Mouse (Mus musculus) lung, embryonic 14.5 days (tissue): ENCODE measurements at regions not wholly inside any gene's neighbourhood (a gene's known extent, or its start where the extent isn't known, plus 50 kb on each side); places are given as distances from the start of the nearest gene placed in this dataset.
"Not testable (repeated sequence)": the region's sequence is repeated elsewhere in the genome, so short reads cannot be mapped to it uniquely, and the experiment has no call there.

Experiments used
- ATAC-seq: fragments of 200-750 bp; cut with Nextera tagmentation; 2 replicates; pipeline ENCODE4 v1.8.0; 2017; ENCODE audit warnings: mild to moderate bottlenecking, moderate TSS enrichment, moderate library complexity; ENCODE audit not compliant: insufficient read depth
- DNase-seq: peaks from one replicate; pipeline ENCODE4 v3.0.0-alpha.2; 2015
- H3K27ac ChIP-seq: fragments of 300-500 bp; sonication (generic); 2 replicates; pipeline ENCODE4 v1.5.1; 2014; ENCODE audit warnings: low read depth, mild to moderate bottlenecking, moderate library complexity
- H3K27me3 ChIP-seq: fragments of 300-500 bp; sonication (generic); 2 replicates; pipeline ENCODE4 v1.6.1; 2014; ENCODE audit warnings: low read length, control low read depth; ENCODE audit not compliant: insufficient read depth
- H3K36me3 ChIP-seq: fragments of 300-500 bp; sonication (generic); 2 replicates; pipeline ENCODE4 v1.6.1; 2014; ENCODE audit warnings: control low read depth; ENCODE audit not compliant: insufficient read depth
- H3K4me1 ChIP-seq: fragments of 300-500 bp; sonication (generic); 2 replicates; pipeline ENCODE4 v1.6.1; 2014; ENCODE audit warnings: antibody characterized with exemption, control low read depth; ENCODE audit not compliant: insufficient read depth
- H3K4me2 ChIP-seq: fragments of 300-500 bp; sonication (generic); 2 replicates; pipeline ENCODE4 v1.6.1; 2014; ENCODE audit warnings: mild to moderate bottlenecking
- H3K4me3 ChIP-seq: fragments of 300-500 bp; sonication (generic); 2 replicates; pipeline ENCODE4 v1.5.1; 2014; ENCODE audit warnings: low read depth, low read length
- H3K9ac ChIP-seq: fragments of 300-500 bp; sonication (generic); 2 replicates; pipeline ENCODE4 v1.6.1; 2014
- H3K9me3 ChIP-seq: fragments of 300-500 bp; sonication (generic); 2 replicates; pipeline ENCODE4 v1.6.1; 2016; ENCODE audit warnings: low read depth, low read length, control low read depth
- CTCF ChIP-seq: IDR thresholded peaks from 2 replicates; pipeline ENCODE4 v1.5.1; 2016; ENCODE audit warnings: antibody characterized with exemption, low read depth
- WGBS: fragments of 180-500 bp; shearing (Covaris S2); extraction: QIAGEN DNeasy Blood & Tissue Kit; methylation state at CpG from one replicate; pipeline ENCODE4 v1.1.7; 2014; 5-methylcytosine and 5-hydroxymethylcytosine counted together

DNA sequence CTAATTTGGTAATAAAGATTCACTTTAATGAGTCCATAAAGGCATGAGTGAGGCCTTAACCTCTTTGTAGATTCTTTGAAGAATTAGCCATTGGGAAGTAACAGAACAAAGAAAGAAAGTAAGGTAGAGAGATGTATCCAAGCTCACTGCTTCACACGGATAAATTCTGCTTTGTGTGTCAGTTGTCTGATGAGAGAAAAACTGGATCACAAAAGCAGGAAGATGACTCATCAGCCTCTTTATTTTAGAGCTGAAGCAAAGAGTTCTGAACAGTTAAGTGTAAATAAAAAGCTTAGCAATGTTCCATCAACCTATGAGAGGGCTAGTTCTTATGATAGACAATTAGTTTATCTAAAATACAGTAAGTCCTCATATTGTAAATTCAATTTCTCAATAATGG, 269.7 kb upstream of the Oprm1 start:
- H3K27ac ChIP-seq = no peak overlapping the region
- H3K4me2 ChIP-seq = no peak overlapping the region
- DNase-seq = no peak
- no peaks in the 10 kb centered on the region for H3K4me1 ChIP-seq
- H3K4me3 ChIP-seq = no peak overlapping the region
- no peak for TF ChIP-seq CTCF
- no peaks in the 10 kb centered on the region for H3K9me3 ChIP-seq
- ATAC-seq = no peak
- no peaks in the 10 kb centered on the region for H3K36me3 ChIP-seq
- no peaks in the 10 kb centered on the region for H3K27me3 ChIP-seq
- H3K9ac ChIP-seq = no peak overlapping the region
- 50% methylated on average over 1 of the region's 1 CpGs for whole genome bisulfite sequencing

- no peak for TF ChIP-seq CTCF
- Histone ChIP-seq H3K4me1 (no peaks in the 10 kb centered on the region), H3K4me3 (no peak overlapping the region), H3K4me2 (no peak overlapping the region), H3K36me3 (no peaks in the 10 kb centered on the region), H3K9me3 (no peaks in the 10 kb centered on the region), H3K27me3 (no peaks in the 10 kb centered on the region), H3K27ac (no peak overlapping the region), H3K9ac (no peak overlapping the region)
- WGBS = 72% methylated on average over 4 of the region's 4 CpGs
- no peak for ATAC-seq
- no peak for DNase-seq
Observed at GRCm38 (mm10) chr10:6492694-6493093, 265.6 kb upstream of the Oprm1 start.

- H3K27ac ChIP-seq = no peak overlapping the region
- WGBS = 83% methylated on average over 3 of the region's 3 CpGs
- no peak for TF ChIP-seq CTCF
- no peak for DNase-seq
- no peak for ATAC-seq
- H3K4me2 ChIP-seq = no peak overlapping the region
- H3K36me3 ChIP-seq = no peaks in the 10 kb centered on the region
- H3K4me3 ChIP-seq = no peak overlapping the region
- H3K4me1 ChIP-seq = no peaks in the 10 kb centered on the region
- H3K9me3 ChIP-seq = no peaks in the 10 kb centered on the region
- H3K27me3 ChIP-seq = no peaks in the 10 kb centered on the region
- H3K9ac ChIP-seq = no peak overlapping the region
Observed at GRCm38 (mm10) chr10:6495081-6495480, 263.2 kb upstream of the Oprm1 start.

DNA sequence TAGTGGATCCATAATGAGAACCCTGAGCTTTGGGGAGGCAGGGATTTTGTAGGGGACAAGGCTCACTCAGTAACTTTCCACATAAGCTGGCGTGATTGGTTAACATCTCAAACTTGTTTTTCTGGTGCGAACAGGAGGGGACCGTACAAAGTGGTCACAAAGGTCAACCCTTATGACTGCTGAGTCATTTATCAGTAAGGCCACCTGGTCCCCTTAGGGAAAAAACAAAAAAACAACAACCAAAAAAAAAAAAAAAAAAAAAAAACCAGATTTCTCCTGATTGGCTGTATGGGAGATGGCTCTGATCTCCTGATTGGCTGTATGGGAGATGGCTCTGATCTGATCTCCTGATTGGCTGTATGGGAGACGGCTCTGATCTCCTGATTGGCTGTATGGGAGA, 244.0 kb upstream of the Oprm1 start:
- Histone ChIP-seq H3K36me3 (no peaks in the 10 kb centered on the region), H3K4me2 (no peak overlapping the region), H3K27me3 (no peaks in the 10 kb centered on the region), H3K9me3 (no peaks in the 10 kb centered on the region), H3K4me1 (no peaks in the 10 kb centered on the region), H3K9ac (no peak overlapping the region), H3K27ac (no peak overlapping the region), H3K4me3 (no peak overlapping the region)
- TF ChIP-seq CTCF = no peak
- DNase-seq (no peak), ATAC-seq (no peak)
- WGBS = 87% methylated on average over 4 of the region's 4 CpGs

DNA sequence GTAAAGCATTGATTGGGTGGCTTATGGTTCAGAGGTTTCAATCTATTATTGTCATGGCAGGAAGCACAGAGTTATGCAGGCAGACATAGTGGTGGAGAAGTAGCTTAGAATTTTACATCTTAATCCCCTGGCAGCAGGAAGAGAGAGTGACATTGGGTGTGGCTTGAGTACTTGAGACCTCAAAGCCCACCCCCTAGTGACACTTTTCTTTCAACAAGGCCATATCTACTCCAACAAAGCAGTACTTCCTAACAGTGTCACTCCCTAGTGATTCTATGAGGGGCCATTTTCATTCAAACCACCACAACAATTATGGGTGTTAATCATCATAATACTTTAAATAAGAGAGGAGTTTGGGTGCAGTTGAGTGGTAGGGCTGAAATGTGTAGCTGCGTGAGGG, 195.8 kb upstream of the Oprm1 start:
- Histone ChIP-seq H3K4me1 (no peaks in the 10 kb centered on the region), H3K27ac (no peak overlapping the region), H3K9me3 (no peaks in the 10 kb centered on the region), H3K4me3 (no peak overlapping the region), H3K4me2 (no peak overlapping the region), H3K27me3 (no peaks in the 10 kb centered on the region), H3K9ac (no peak overlapping the region), H3K36me3 (no peaks in the 10 kb centered on the region)
- DNase-seq (no peak), ATAC-seq (no peak)
- TF ChIP-seq CTCF = no peak
- WGBS = 84% methylated on average over 1 of the region's 1 CpGs

- Histone ChIP-seq H3K4me2 (no peak overlapping the region), H3K27ac (no peak overlapping the region), H3K27me3 (no peaks in the 10 kb centered on the region), H3K9ac (no peak overlapping the region), H3K36me3 (no peaks in the 10 kb centered on the region), H3K4me3 (no peak overlapping the region), H3K9me3 (no peaks in the 10 kb centered on the region), H3K4me1 (no peaks in the 10 kb centered on the region)
- DNase-seq (no peak), ATAC-seq (no peak)
- no peak for TF ChIP-seq CTCF
Observed at GRCm38 (mm10) chr10:6578616-6579015, 179.7 kb upstream of the Oprm1 start.

- H3K27ac ChIP-seq, DNase-seq, H3K36me3 ChIP-seq, H3K9me3 ChIP-seq, H3K4me1 ChIP-seq, H3K4me3 ChIP-seq, H3K27me3 ChIP-seq, ATAC-seq, H3K9ac ChIP-seq, H3K4me2 ChIP-seq: not testable (repeated sequence)
Observed at GRCm38 (mm10) chr10:6585821-6586220, 172.5 kb upstream of the Oprm1 start.

DNA sequence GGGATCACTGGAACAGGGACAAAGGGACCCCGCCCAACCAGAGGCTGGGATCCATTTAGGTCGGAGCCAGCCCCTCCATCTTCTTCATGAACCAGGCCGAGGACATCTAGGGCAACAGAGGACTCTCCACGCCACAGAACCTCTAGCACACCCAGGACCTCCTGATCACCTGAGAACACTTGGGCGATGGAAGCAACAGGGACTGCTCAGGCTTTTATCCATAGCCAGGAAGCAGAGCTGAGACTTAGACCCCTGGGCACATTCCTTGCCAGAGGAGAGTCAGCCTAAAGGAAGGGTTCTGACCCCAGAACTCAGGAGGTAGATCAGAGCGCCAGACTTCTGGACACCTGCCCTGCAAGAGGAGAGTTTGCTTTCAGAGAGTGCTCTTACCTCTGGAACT, 168.1 kb upstream of the Oprm1 start:
- ATAC-seq (no peak), DNase-seq (no peak)
- WGBS = 91% methylated on average over 6 of the region's 6 CpGs
- no peak overlapping the region for H3K27ac ChIP-seq
- no peaks in the 10 kb centered on the region for H3K4me1 ChIP-seq
- no peaks in the 10 kb centered on the region for H3K36me3 ChIP-seq
- no peak overlapping the region for H3K4me2 ChIP-seq
- no peaks in the 10 kb centered on the region for H3K27me3 ChIP-seq
- TF ChIP-seq CTCF = no peak
- no peaks in the 10 kb centered on the region for H3K9me3 ChIP-seq
- H3K9ac ChIP-seq = no peak overlapping the region
- no peak overlapping the region for H3K4me3 ChIP-seq
